Mouse (Mus musculus): Measurements from ENCODE around the gene Rnpep.

GRCm38 (mm10) chr1:135256299-135256698, 27.6 kb downstream of the Rnpep start:
- peak; percentile 5 for TF ChIP-seq CTCF (conservative IDR thresholded peaks at IDR 0.05; ENCODE audit: low read length)
- TF ChIP-seq POU5F1 (IDR thresholded peaks at IDR 0.05; ENCODE audit: borderline replicate concordance, low read length): no peak
- TF ChIP-seq NANOG (IDR thresholded peaks at IDR 0.05; ENCODE audit: borderline replicate concordance, low read length): no peak
